Mouse (Mus musculus) left cerebral cortex, postnatal 10 days (tissue): ENCODE data around the gene Rgs7bp. TPM values are rescaled to one million over a fixed set of nuclear protein-coding genes. Genes with fewer than 3 reads are reported as not detected.
"Not testable (repeated sequence)": the region's sequence is repeated elsewhere in the genome, so short reads cannot be mapped to it uniquely, and the experiment has no call there.

ENCODE experiments used
- DNase-seq, 2 experiments: peaks; one replicate each; pipeline ENCODE4 v3.0.0; 2021 to 2022; ENCODE audit warnings: low spot score in 2 of 2, mixed read lengths in 1 of 2; ENCODE audit errors: extremely low spot score in 1 of 2
- intact Hi-C: fragments of 180-260 bp; cut with DNase I; formaldehyde crosslinking; loops from one replicate; pipeline ENCODE4 v1.15.1; 2025
- total RNA-seq, 2 experiments: library from RNA; stranded (reverse); gene quantifications; 2 replicates each; pipeline ENCODE4 v1.2.3; 2021

Rgs7bp gene
- total RNA-seq, 2 experiments from 2014 or later, result 100 to 101 TPM

GRCm38 (mm10) chr13:104960206-104960928 is 94.4 kb downstream of the Rgs7bp start:
- DNase-seq, result no peak
- intact Hi-C loops, result loop anchor here (5.0 kb wide), 1 partner anchor 92 kb away; the partner anchor contains the start of gene Rgs7bp

- intact Hi-C loops, result loop anchor here (5.0 kb wide), 1 partner anchor 93 kb away; the partner anchor contains the start of gene Rgs7bp
- no peak for DNase-seq
These were observed 95.0 kb downstream of the Rgs7bp start for GRCm38 (mm10) chr13:104959733-104960132.

GRCm38 (mm10) chr13:104947958-104948357 is 106.8 kb downstream of the Rgs7bp start:
- intact Hi-C loops, result loop anchor here (5.0 to 10.0 kb wide), 2 partner anchors 104 to 277 kb away; partner anchors contain the start of gene Rgs7bp
- peak; percentile 85 to 88 for DNase-seq

- no peak for DNase-seq
- intact Hi-C loops, result loop anchor here (10.0 kb wide), 1 partner anchor 284 kb away; no protein-coding TSS in a partner anchor
These were observed 114.2 kb downstream of the Rgs7bp start for GRCm38 (mm10) chr13:104940483-104940882.

DNA sequence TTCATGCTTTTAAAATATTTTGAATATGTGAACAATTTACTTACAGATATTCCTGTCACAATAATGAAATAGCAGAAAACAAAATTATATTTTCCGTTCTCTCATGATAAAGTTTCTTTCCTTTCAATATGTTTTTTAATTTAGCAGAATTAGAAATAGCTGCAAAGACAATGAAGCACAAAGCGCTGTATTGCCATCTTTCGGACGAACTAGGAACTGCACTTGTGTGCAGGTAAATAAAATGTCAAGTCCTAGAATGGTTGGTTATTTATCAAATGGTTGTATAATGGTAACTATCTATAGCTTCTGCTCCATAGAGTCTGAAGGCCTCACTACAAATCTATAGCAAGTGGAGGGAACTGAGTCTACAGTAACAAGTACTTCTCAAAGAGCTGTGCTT is 114.9 kb downstream of the Rgs7bp start:
- intact Hi-C loops, result loop anchor here (5.0 to 10.0 kb wide), 2 partner anchors 285 to 653 kb away; partner anchors contain the start of gene Adamts6
- peak in 1 of 2 experiments; percentile 61 for DNase-seq

DNA sequence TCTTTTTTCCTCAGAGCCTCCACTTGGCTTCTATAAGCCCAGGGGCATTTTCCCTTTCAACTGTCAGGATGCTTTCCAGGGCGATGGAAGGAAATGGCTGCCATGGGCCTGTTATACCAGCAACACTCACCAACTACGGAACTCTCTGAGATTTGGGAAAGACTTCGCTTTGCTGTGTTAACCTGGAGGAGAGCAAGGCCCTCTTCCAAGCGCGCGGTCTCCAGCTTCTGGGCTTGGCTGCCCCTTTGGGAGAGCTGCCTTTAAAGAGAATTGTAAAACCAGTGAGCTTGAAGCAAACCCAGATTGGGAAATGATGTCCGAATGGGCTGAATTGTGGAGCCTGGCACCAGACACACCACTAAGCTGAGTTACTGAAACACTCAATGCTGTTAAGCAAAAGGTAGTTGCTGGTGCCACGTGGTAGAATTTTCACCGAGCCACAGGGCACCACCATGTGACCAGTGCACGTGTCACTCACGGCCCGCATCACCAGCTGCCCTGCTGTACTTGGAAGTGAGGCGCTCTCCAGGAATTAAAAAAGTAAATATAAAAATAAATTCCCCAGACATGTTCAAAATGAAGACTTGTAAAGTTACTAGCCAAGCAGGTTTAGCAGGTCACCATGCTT is 115.7 kb downstream of the Rgs7bp start:
- no peak for DNase-seq
- intact Hi-C loops, result loop anchor here (5.0 kb wide), 1 partner anchor 652 kb away; the partner anchor contains the start of gene Adamts6

DNA sequence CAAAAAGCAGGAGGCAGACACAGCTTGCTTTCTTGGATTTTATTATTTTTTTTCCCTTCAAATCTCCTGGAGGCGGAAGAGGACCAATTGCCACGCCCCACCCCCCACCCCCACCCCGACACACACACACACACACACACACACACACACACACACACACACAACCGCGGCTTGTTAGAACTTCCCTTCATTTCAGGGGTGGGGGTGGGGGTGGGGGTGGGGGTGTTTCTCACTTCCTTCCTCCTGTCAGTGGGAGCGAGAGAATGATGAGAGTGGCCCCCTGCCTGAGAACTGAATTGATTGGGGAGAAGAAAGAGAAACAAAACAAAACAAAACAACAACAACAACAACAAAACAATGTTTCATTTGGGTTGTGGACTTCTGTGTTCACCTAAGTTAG is 117.0 kb downstream of the Rgs7bp start:
- no peak for DNase-seq
- intact Hi-C loops, result loop anchor here (2.0 to 5.0 kb wide), 2 partner anchors 133 to 650 kb away; partner anchors contain the start of gene Adamts6

- intact Hi-C loops, result loop anchor here (2.0 to 5.0 kb wide), 2 partner anchors 132 to 649 kb away; partner anchors contain the start of gene Adamts6
- DNase-seq, result no peak
These were observed 118.1 kb downstream of the Rgs7bp start for GRCm38 (mm10) chr13:104936586-104936985.

DNA sequence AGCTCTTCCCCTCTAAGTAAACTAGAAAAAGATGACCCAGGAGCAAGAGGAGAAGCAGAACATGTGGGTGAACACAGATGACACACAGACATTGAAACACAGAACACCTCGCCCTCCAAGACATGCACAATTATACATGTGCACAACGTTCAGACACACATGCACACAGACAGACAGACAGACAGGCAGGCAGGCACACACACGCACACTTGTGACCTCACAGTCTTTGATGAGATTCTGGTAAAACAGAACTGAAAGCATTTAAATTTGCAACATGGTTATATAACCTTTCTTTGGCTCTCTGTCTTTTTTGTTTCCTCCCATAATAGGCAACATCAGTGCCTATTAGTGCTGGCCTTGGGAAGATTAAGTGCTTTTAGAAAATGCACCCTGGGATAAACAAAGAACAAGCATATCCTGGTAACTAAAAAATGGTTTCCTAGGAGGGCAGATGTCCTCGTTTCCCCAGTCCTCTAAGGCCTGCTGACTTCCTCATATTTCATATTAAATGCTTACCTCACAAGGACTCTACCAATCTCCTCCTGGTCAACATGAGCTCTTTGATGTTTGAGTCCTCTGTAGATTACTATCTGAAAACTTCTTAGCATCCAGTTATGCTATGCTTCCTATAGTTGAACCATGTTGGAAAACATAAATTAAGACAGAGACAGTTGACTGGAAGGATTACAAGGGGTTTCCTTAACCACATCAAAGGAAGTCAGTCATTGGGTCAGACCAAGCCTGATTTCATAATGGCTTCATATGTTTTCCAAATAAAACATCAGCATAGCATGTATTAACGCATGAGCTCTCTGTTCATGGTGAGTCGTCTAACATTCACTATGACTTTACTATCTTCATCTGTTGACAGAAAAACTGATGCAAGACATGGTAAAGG is 122.8 kb downstream of the Rgs7bp start:
- intact Hi-C loops, result no loop called here
- no peak for DNase-seq

- intact Hi-C loops, result no loop called here
- no peak for DNase-seq
These were observed 123.9 kb downstream of the Rgs7bp start for GRCm38 (mm10) chr13:104930814-104931213.

DNA sequence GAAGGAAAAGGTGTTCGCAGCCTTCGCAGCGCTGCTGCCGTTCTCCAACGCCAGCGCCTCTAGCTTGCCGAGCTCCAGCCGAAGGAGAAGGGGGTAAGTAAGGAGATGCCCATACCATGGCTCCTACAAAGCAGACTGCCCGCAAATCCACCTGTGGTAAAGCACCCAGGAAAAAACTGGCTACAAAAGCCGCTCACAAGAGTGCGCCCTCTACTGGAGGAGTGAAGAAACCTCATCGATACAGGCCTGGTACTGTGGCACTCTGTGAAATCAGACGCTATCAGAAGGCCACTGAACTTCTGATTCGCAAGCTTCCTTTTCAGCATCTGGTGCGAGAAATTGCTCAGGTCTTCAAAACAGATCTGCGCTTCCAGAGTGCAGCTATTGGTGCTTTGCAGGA is 136.1 kb downstream of the Rgs7bp start:
- no peak for DNase-seq
- intact Hi-C loops, result no loop called here

DNA sequence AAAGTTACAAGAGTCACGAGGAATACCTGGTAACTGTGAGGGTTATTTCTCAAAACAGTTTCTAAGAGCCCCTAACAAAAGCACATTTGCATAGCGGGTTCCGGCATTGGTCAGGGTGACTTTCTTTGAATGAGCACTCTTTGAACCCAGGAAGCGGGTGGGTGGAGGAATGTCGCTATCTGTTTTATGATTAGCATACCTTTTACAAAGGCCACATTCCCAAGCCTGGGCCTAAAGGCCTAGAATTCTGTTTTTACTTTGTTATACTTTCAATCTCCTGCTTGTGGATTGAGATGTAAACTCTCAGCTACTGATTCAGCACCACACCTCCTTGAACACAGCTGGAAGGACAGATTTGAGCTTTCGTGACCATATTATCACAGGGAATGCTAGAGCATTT is 138.0 kb downstream of the Rgs7bp start:
- intact Hi-C loops, DNase-seq: not testable (repeated sequence)

- DNase-seq, result no peak
- intact Hi-C loops, result no loop called here
These were observed 138.6 kb downstream of the Rgs7bp start for GRCm38 (mm10) chr13:104916106-104916505.

DNA sequence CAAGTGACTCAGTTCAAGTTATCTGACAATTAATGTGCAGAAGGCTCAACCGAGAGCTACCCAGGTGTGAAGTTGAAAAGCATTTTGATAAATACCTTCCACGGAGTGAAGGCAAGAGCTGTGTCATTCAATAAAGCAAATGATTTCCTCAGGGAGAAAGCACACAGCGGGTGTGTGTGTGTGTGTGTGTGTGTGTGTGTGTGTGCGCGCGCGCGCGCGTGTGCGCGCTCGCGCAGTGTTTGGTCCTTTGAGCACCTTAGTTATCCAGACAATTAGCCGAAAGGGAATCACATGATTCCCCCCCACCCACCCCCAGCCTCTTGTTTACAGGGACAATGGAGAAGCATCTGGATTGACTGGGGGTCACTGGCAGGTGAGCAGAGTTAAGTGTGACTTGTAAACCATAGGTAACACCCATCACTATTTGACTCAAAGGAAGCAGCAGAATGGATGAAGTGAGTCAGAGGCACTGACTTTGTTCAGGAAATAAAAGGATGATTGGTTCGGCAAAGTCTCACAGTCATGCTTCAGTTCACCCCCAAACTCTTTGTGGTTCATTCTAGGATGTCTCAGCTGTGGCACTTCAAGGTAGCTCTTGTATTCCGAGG is 140.3 kb downstream of the Rgs7bp start:
- DNase-seq, result no peak
- intact Hi-C loops, result no loop called here

DNA sequence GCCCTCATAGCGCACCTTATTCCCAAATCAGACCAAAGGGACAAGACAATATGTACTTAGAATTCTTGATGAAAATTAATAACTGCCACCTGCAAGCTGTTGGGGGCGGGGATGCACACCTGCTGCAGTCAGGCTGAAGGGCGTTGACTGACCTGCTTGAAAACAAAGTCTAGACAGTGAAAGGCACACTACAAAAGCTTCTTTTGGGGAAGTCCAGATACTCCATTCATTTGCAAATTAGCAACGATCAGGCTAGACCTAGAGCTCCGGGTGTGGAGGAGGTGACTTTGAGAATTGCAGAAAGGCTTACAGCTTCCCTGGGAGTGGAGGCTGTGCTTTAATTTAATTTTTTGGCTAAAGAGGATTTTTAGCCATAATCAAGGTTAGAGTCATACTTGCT is 143.1 kb downstream of the Rgs7bp start:
- intact Hi-C loops, DNase-seq: not testable (repeated sequence)

- intact Hi-C loops, DNase-seq: not testable (repeated sequence)
These were observed 143.7 kb downstream of the Rgs7bp start for GRCm38 (mm10) chr13:104911006-104911405.

DNA sequence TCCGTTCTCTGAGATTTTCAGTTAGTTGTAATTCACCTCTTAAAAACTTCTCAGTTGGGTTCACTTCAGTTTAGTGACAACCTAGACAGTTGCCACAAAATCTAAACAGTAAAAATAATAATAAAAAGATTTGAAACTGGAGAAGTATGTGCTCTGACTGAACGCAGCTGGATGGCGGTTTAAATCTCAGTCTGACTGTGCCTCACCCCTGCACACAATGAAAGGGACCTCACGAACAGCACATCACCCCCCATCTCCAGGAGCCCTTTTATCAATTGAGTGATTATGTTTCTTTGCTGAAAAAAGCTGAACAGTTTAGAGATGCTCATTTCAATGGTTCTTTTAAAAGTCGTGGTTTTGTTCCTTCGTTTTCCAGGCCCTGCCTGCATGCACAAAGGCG is 146.0 kb downstream of the Rgs7bp start:
- intact Hi-C loops, result no loop called here
- DNase-seq, result no peak
